Mouse (Mus musculus): ENCODE measurements at regions not wholly inside any gene's neighbourhood (a gene's known extent, or its start where the extent isn't known, plus 50 kb on each side); places are given as distances from the start of the nearest gene placed in this dataset.
"Not testable (repeated sequence)": the region's sequence is repeated elsewhere in the genome, so short reads cannot be mapped to it uniquely, and the experiment has no call there.

- no peak for DNase-seq
- intact Hi-C loops (cut with DNase I): no loop called here
Observed at GRCm38 (mm10) chr7:113010150-113010549, 56.4 kb downstream of the Rassf10 start.

GRCm38 (mm10) chr7:113017092-113017755 is 63.5 kb downstream of the Rassf10 start:
- no peak for DNase-seq
- intact Hi-C loops (cut with DNase I): no loop called here

GRCm38 (mm10) chr7:113021412-113021811 is 67.7 kb downstream of the Rassf10 start:
- no peak for DNase-seq
- intact Hi-C loops (cut with DNase I): no loop called here

GRCm38 (mm10) chr7:113022516-113022915 is 68.8 kb downstream of the Rassf10 start:
- no peak for DNase-seq
- intact Hi-C loops (cut with DNase I): no loop called here

GRCm38 (mm10) chr7:113025758-113026157 is 72.0 kb downstream of the Rassf10 start:
- no peak for DNase-seq
- intact Hi-C loops (cut with DNase I): no loop called here

GRCm38 (mm10) chr7:113026290-113027075 is 72.7 kb downstream of the Rassf10 start:
- intact Hi-C loops (cut with DNase I): no loop called here
- DNase-seq: no peak

- intact Hi-C loops (cut with DNase I): no loop called here
- DNase-seq: no peak
Observed at GRCm38 (mm10) chr7:113027125-113027801, 73.5 kb downstream of the Rassf10 start.

GRCm38 (mm10) chr7:113030053-113030752 is 76.4 kb downstream of the Rassf10 start:
- intact Hi-C loops (cut with DNase I): no loop called here
- no peak for DNase-seq

GRCm38 (mm10) chr7:113035751-113036150 is 82.0 kb downstream of the Rassf10 start:
- no peak for DNase-seq
- intact Hi-C loops (cut with DNase I): no loop called here

GRCm38 (mm10) chr7:113037825-113038613 is 84.3 kb downstream of the Rassf10 start:
- intact Hi-C loops (cut with DNase I): no loop called here
- no peak for DNase-seq

- intact Hi-C loops (cut with DNase I): no loop called here
- DNase-seq: no peak
Observed at GRCm38 (mm10) chr7:113038906-113039671, 85.3 kb downstream of the Rassf10 start.

- DNase-seq: not testable (repeated sequence)
Observed at GRCm38 (mm10) chr7:113045613-113046159, 91.9 kb downstream of the Rassf10 start.

GRCm38 (mm10) chr7:113046406-113046805 is 92.6 kb downstream of the Rassf10 start:
- intact Hi-C loops (cut with DNase I): no loop called here
- DNase-seq: no peak

More at GRCm38 (mm10) chr7:113045613-113046159, 91.9 kb downstream of the Rassf10 start:
- intact Hi-C loops (cut with DNase I): not testable (repeated sequence)

GRCm38 (mm10) chr7:113047583-113047982 is 93.8 kb downstream of the Rassf10 start:
- intact Hi-C loops (cut with DNase I): no loop called here
- no peak for DNase-seq

- peak in 1 of 2 experiments; percentile 8 for DNase-seq
- intact Hi-C loops (cut with DNase I): no loop called here
Observed at GRCm38 (mm10) chr7:113048097-113048795, 94.5 kb downstream of the Rassf10 start.

- DNase-seq: no peak
- intact Hi-C loops (cut with DNase I): no loop called here
Observed at GRCm38 (mm10) chr7:113049440-113049839, 95.7 kb downstream of the Rassf10 start.

GRCm38 (mm10) chr7:113052952-113053351 is 99.2 kb downstream of the Rassf10 start:
- intact Hi-C loops (cut with DNase I): no loop called here
- no peak for DNase-seq

GRCm38 (mm10) chr7:113056421-113056820 is 102.7 kb downstream of the Rassf10 start:
- no peak for DNase-seq
- intact Hi-C loops (cut with DNase I): loop anchor here (5.0 kb wide), 1 partner anchor 99 kb away; no protein-coding TSS in a partner anchor

Measured in heart, postnatal 14 days (tissue).